Comparison of ENCODE assay signal across 26 mouse cellular contexts in genomic region chr19:45179451-45179850, GRCm38 (mm10). TPM values are rescaled to one million over a fixed set of nuclear protein-coding genes. Genes with fewer than 3 reads are reported as not detected.
DNase-seq lines count a peak whose midpoint lies in the region; ATAC-seq lines count a peak whose summit lies in the region.
"Had no signal": no experiment of that assay in that cellular context is flagged by ENCODE, and none has a peak within 500 bp of the region (broad histone marks: within the 10 kb centered on the region; RNA-seq: fewer than 3 reads in every experiment).

No protein-coding gene starts in this region.

- H3K9me3 ChIP-seq in forebrain, embryonic 11.5 days (ENCODE audit: control insufficient read depth, low read length), result no peaks in the 10 kb centered on the region
- no peaks in the 10 kb centered on the region for H3K9me3 ChIP-seq in forebrain, embryonic 12.5 days
- H3K9me3 ChIP-seq in midbrain, embryonic 11.5 days (ENCODE audit: control insufficient read depth, low read length), result no peaks in the 10 kb centered on the region
- no peaks in the 10 kb centered on the region for H3K9me3 ChIP-seq in midbrain, embryonic 16.5 days (replicated peaks; ENCODE audit: control insufficient read depth, low read length, poor library complexity, severe bottlenecking)
- H3K9me3 ChIP-seq: G1E had no signal

- no peak overlapping the region for H3K9ac ChIP-seq in forebrain, embryonic 11.5 days (ENCODE audit: low read length)
- H3K9ac ChIP-seq in forebrain, embryonic 12.5 days, result no peak overlapping the region
- H3K9ac ChIP-seq in midbrain, embryonic 11.5 days (ENCODE audit: low read length), result no peak overlapping the region
- no peak overlapping the region for H3K9ac ChIP-seq in midbrain, embryonic 16.5 days (ENCODE audit: low read depth, low read length)

- DNase-seq in forebrain, embryonic 11.5 days (ENCODE audit: low spot score), result peak; percentile 5
- peak; percentile 80 for DNase-seq in heart, adult 11 months
- DNase-seq in heart, postnatal 4 days, result no peak
- DNase-seq in midbrain, embryonic 11.5 days (ENCODE audit: low spot score, missing footprints), result peak; percentile 54
- DNase-seq in testis, postnatal 10 days (ENCODE audit: low spot score), result peak; percentile 7
- DNase-seq in testis, postnatal 14 days (ENCODE audit: low spot score), result no peak
- DNase-seq: adrenal gland, adult 2 months; adrenal gland, adult 8-10 months; adrenal gland, postnatal 10 days; adrenal gland, postnatal 14 days; adrenal gland, postnatal 25 days; adrenal gland, postnatal 36 days; B cell, adult 2 months; cerebellum, adult 11 months; cerebellum, adult 11-12 months had no signal

- H3K4me1 ChIP-seq in forebrain, embryonic 11.5 days (replicated peaks; ENCODE audit: control insufficient read depth, insufficient read depth, low read length), result peaks cover 2% of the 10 kb centered on the region; the same call in 1 of the 2 replicates
- H3K4me1 ChIP-seq in forebrain, embryonic 12.5 days, result peaks cover 4% of the 10 kb centered on the region; the same call in 1 of the 2 replicates
- H3K4me1 ChIP-seq in midbrain, embryonic 11.5 days (ENCODE audit: control insufficient read depth, insufficient read depth, low read length), result no peaks in the 10 kb centered on the region
- H3K4me1 ChIP-seq in midbrain, embryonic 16.5 days (ENCODE audit: control insufficient read depth, insufficient read depth, low read length), result peaks cover 7% of the 10 kb centered on the region; the same call in 1 of the 2 replicates

- no peak overlapping the region for H3K4me2 ChIP-seq in forebrain, embryonic 11.5 days (ENCODE audit: low read depth, low read length, severe bottlenecking)
- no peak overlapping the region for H3K4me2 ChIP-seq in forebrain, embryonic 12.5 days
- no peak overlapping the region for H3K4me2 ChIP-seq in midbrain, embryonic 11.5 days
- no peak overlapping the region for H3K4me2 ChIP-seq in midbrain, embryonic 16.5 days (ENCODE audit: low read length)

- H3K27ac ChIP-seq in forebrain, embryonic 11.5 days (ENCODE audit: low read depth, low read length), result no peak overlapping the region
- H3K27ac ChIP-seq in forebrain, embryonic 12.5 days, result no peak overlapping the region
- no peak overlapping the region for H3K27ac ChIP-seq in midbrain, embryonic 11.5 days (ENCODE audit: low read depth, low read length)
- H3K27ac ChIP-seq in midbrain, embryonic 16.5 days (ENCODE audit: low read length), result no peak overlapping the region

- no peak overlapping the region for H3K4me3 ChIP-seq in forebrain, embryonic 11.5 days (ENCODE audit: low read depth, low read length)
- H3K4me3 ChIP-seq in forebrain, embryonic 12.5 days (replicated peaks), result no peak overlapping the region
- no peak overlapping the region for H3K4me3 ChIP-seq in midbrain, embryonic 11.5 days (ENCODE audit: low read depth, low read length)
- no peak overlapping the region for H3K4me3 ChIP-seq in midbrain, embryonic 16.5 days (ENCODE audit: low read depth, low read length)

- no peaks in the 10 kb centered on the region for H3K36me3 ChIP-seq in forebrain, embryonic 11.5 days (ENCODE audit: control insufficient read depth, insufficient read depth, low read length)
- no peaks in the 10 kb centered on the region for H3K36me3 ChIP-seq in forebrain, embryonic 12.5 days (replicated peaks)
- no peaks in the 10 kb centered on the region for H3K36me3 ChIP-seq in midbrain, embryonic 11.5 days (ENCODE audit: control insufficient read depth, insufficient read depth, low read length)
- no peaks in the 10 kb centered on the region for H3K36me3 ChIP-seq in midbrain, embryonic 16.5 days (ENCODE audit: control insufficient read depth, insufficient read depth, low read length)
- H3K36me3 ChIP-seq: G1E had no signal

- WGBS in forebrain, embryonic 11.5 days, result 81% methylated on average over 4 of the region's 4 CpGs
- WGBS in forebrain, embryonic 12.5 days, result 80% methylated on average over 4 of the region's 4 CpGs
- WGBS in midbrain, embryonic 11.5 days, result 79% methylated on average over 4 of the region's 4 CpGs
- 74% methylated on average over 4 of the region's 4 CpGs for WGBS in midbrain, embryonic 16.5 days

- no peaks in the 10 kb centered on the region; the same call in 1 of the 2 replicates for H3K27me3 ChIP-seq in forebrain, embryonic 11.5 days (ENCODE audit: control insufficient read depth, insufficient read depth, low read length)
- peaks cover 30% of the 10 kb centered on the region for H3K27me3 ChIP-seq in forebrain, embryonic 12.5 days
- H3K27me3 ChIP-seq in midbrain, embryonic 11.5 days (ENCODE audit: control insufficient read depth, insufficient read depth, low read length), result no peaks in the 10 kb centered on the region; the same call in 1 of the 2 replicates
- H3K27me3 ChIP-seq in midbrain, embryonic 16.5 days (ENCODE audit: control insufficient read depth, insufficient read depth, low read depth, low read length), result no peaks in the 10 kb centered on the region; the same call in 1 of the 2 replicates
- H3K27me3 ChIP-seq: CH12.LX had no signal

- ATAC-seq in forebrain, embryonic 11.5 days (replicated peaks; ENCODE audit: low FRiP score), result no peak
- no peak for ATAC-seq in forebrain, embryonic 12.5 days (ENCODE audit: low FRiP score)
- no peak for ATAC-seq in midbrain, embryonic 11.5 days (ENCODE audit: low FRiP score)
- ATAC-seq in midbrain, embryonic 16.5 days, result no peak
- ATAC-seq: activated CD4-positive, CD25-positive, alpha-beta regulatory T cell, adult 4 months; CD4-positive, CD25-positive, alpha-beta regulatory T cell, adult 4 months; Patski had no signal

RNA-seq across cellular contexts. Expression of gene Tlx1, which starts 29.0 kb away (rescaled TPM):
- not detected in 2 replicates for polyA plus RNA-seq in forebrain, embryonic 11.5 days (2014; fragmentation: Nextera tagmentation; extraction: Ambion mirVana)
- polyA plus RNA-seq in forebrain, embryonic 12.5 days (2016; fragmentation: Nextera tagmentation; extraction: Ambion mirVana), result 0.11 TPM in 1 of 2 replicates, not detected in the other
- total RNA-seq in heart, postnatal 4 days (2021), result 1 to 10 TPM in 1 of 2 experiments, under 1 TPM in 1; 0.88 to 1.4 TPM
- polyA plus RNA-seq in midbrain, embryonic 11.5 days (2014; fragmentation: Nextera tagmentation; extraction: Ambion mirVana), result 0.27 and 0.32 TPM in 2 replicates
- not detected in 2 replicates for polyA plus RNA-seq in midbrain, embryonic 16.5 days (2015; fragmentation: Nextera tagmentation; extraction: Ambion mirVana)
- total RNA-seq: adrenal gland, adult 18-20 months; adrenal gland, adult 2 months; adrenal gland, adult 8-10 months; adrenal gland, postnatal 25 days; adrenal gland, postnatal 36 days; adrenal gland, postnatal 4 days; CH12.LX; MEL had no signal
- polyA plus RNA-seq: activated CD4-positive, CD25-positive, alpha-beta regulatory T cell, adult 4 months; adrenal gland, adult 2 months; C2C12; CD4-positive, CD25-positive, alpha-beta regulatory T cell, adult 4 months; G1E; Patski had no signal

RNA-seq across cellular contexts. Expression of gene Lbx1, which starts 56.2 kb away (rescaled TPM):
- 0.11 TPM in 1 of 2 replicates, not detected in the other for polyA plus RNA-seq in forebrain, embryonic 11.5 days (2014; fragmentation: Nextera tagmentation; extraction: Ambion mirVana)
- not detected in 2 replicates for polyA plus RNA-seq in forebrain, embryonic 12.5 days (2016; fragmentation: Nextera tagmentation; extraction: Ambion mirVana)
- total RNA-seq in heart, postnatal 4 days (2021), result not detected
- polyA plus RNA-seq in midbrain, embryonic 11.5 days (2014; fragmentation: Nextera tagmentation; extraction: Ambion mirVana), result not detected in 2 replicates
- 0.07 and 0.08 TPM in 2 replicates for polyA plus RNA-seq in midbrain, embryonic 16.5 days (2015; fragmentation: Nextera tagmentation; extraction: Ambion mirVana)
- total RNA-seq: adrenal gland, adult 8-10 months; adrenal gland, postnatal 14 days; adrenal gland, postnatal 25 days; CH12.LX; G1E; MEL had no signal
- polyA plus RNA-seq: activated CD4-positive, CD25-positive, alpha-beta regulatory T cell, adult 4 months; adrenal gland, adult 2 months; CD4-positive, CD25-positive, alpha-beta regulatory T cell, adult 4 months; G1E; Patski had no signal

Comparison
In these comparisons a context has a peak if more than half of its experiments do, and no peak if none do; other contexts are left out.
1. DNase-seq: peak in forebrain, embryonic 11.5 days (single experiment), heart, adult 11 months (single experiment), midbrain, embryonic 11.5 days (single experiment) and testis, postnatal 10 days (single experiment); none in heart, postnatal 4 days (single experiment) and testis, postnatal 14 days (single experiment).